Mouse (Mus musculus) stomach, postnatal 0 days (tissue): ENCODE data around the gene Uvrag. TPM values are rescaled to one million over a fixed set of nuclear protein-coding genes. Genes with fewer than 3 reads are reported as not detected.

Experiments used
- ATAC-seq: fragments of 200-750 bp; cut with Nextera tagmentation; 2 replicates; pipeline ENCODE4 v1.8.0; 2017; ENCODE audit not compliant: low FRiP score, low TSS enrichment
- DNase-seq: peaks from one replicate; pipeline ENCODE4 v3.0.0-alpha.2; 2016; ENCODE audit warnings: low spot score
- H3K27ac ChIP-seq: fragments of 300-500 bp; sonication (generic); replicated peaks from 2 replicates; pipeline ENCODE4 v1.5.1; 2014; ENCODE audit warnings: mild to moderate bottlenecking, control low read depth
- H3K27me3 ChIP-seq: fragments of 300-500 bp; sonication (generic); 2 replicates; pipeline ENCODE4 v1.6.1; 2014; ENCODE audit warnings: low read length; ENCODE audit not compliant: control insufficient read depth, insufficient read depth
- H3K36me3 ChIP-seq: fragments of 300-500 bp; sonication (generic); 2 replicates; pipeline ENCODE4 v1.6.1; 2014; ENCODE audit warnings: low read length, mixed read lengths; ENCODE audit not compliant: control insufficient read depth, insufficient read depth
- H3K4me1 ChIP-seq: fragments of 300-500 bp; sonication (generic); replicated peaks from 2 replicates; pipeline ENCODE4 v1.6.1; 2014; ENCODE audit warnings: antibody characterized with exemption; ENCODE audit not compliant: control insufficient read depth, insufficient read depth
- H3K4me2 ChIP-seq: fragments of 300-500 bp; sonication (generic); replicated peaks from 2 replicates; pipeline ENCODE4 v1.6.1; 2014; ENCODE audit warnings: low read depth, mild to moderate bottlenecking, control low read depth, moderate library complexity
- H3K4me3 ChIP-seq: fragments of 300-500 bp; sonication (generic); 2 replicates; pipeline ENCODE4 v1.5.1; 2014; ENCODE audit warnings: low read depth, low read length, control low read depth
- H3K9ac ChIP-seq: fragments of 300-500 bp; sonication (generic); 2 replicates; pipeline ENCODE4 v1.6.1; 2014; ENCODE audit warnings: mild to moderate bottlenecking, low read length, control low read depth, mixed read lengths
- H3K9me3 ChIP-seq: fragments of 300-500 bp; sonication (generic); 2 replicates; pipeline ENCODE4 v1.6.1; 2016; ENCODE audit warnings: low read length; ENCODE audit not compliant: control insufficient read depth
- CTCF ChIP-seq: IDR thresholded peaks from 2 replicates; pipeline ENCODE4 v1.5.1; 2016; ENCODE audit warnings: antibody characterized with exemption, low read depth, mild to moderate bottlenecking, moderate library complexity
- EP300 ChIP-seq: optimal IDR thresholded peaks from 2 replicates; pipeline ENCODE3; 2016; ENCODE audit warnings: antibody characterized with exemption
- WGBS: fragments of 180-500 bp; shearing (Covaris S2); extraction: QIAGEN DNeasy Blood & Tissue Kit; methylation state at CpG from one replicate; pipeline ENCODE4 v1.1.7; 2014; 5-methylcytosine and 5-hydroxymethylcytosine counted together
- polyA plus RNA-seq: library from polyadenylated mRNA; unstranded; fragments of >200 nt; fragmentation: Nextera tagmentation; extraction: Ambion mirVana; gene quantifications from 2 replicates; pipeline ENCODE4 v1.2.1, GENCODE M21; 2015

Gene Uvrag
- polyA plus RNA-seq, 1 experiment from 2014 or later = 9.8 TPM

- Histone ChIP-seq H3K27me3 (no peaks in the 10 kb centered on the region), H3K4me3 (no peak overlapping the region), H3K36me3 (no peaks in the 10 kb centered on the region), H3K9ac (no peak overlapping the region), H3K9me3 (no peaks in the 10 kb centered on the region), H3K27ac (no peak overlapping the region), H3K4me1 (0 out of 2 replicates have a peak, but pooled peaks cover 4% of the 10 kb centered on the region), H3K4me2 (no peak overlapping the region)
- ATAC-seq (no peak), DNase-seq (no peak)
- 84% methylated on average over 4 of the region's 4 CpGs for whole genome bisulfite sequencing
- TF ChIP-seq EP300 (no peak), CTCF (no peak)
Observed at GRCm38 (mm10) chr7:99053626-99054025, 87.3 kb downstream of the Uvrag start.

- H3K4me1 ChIP-seq = 0 out of 2 replicates have a peak, but pooled peaks cover 4% of the 10 kb centered on the region
- no peak overlapping the region for H3K4me2 ChIP-seq
- H3K9me3 ChIP-seq = no peaks in the 10 kb centered on the region
- peak; percentile 61 for DNase-seq
- no peak for ATAC-seq
- 79% methylated on average over 6 of the region's 6 CpGs for WGBS
- no peaks in the 10 kb centered on the region for H3K27me3 ChIP-seq
- no peak overlapping the region for H3K4me3 ChIP-seq
- no peak overlapping the region for H3K27ac ChIP-seq
- no peak overlapping the region for H3K9ac ChIP-seq
- H3K36me3 ChIP-seq = no peaks in the 10 kb centered on the region
- no peak for TF ChIP-seq CTCF
- TF ChIP-seq EP300 = no peak
Observed at GRCm38 (mm10) chr7:99052471-99053241, 88.3 kb downstream of the Uvrag start.

GRCm38 (mm10) chr7:99050882-99051281, 90.1 kb downstream of the Uvrag start:
- H3K4me3 ChIP-seq = no peak overlapping the region
- 0 out of 2 replicates have a peak, but pooled peaks cover 4% of the 10 kb centered on the region for H3K4me1 ChIP-seq
- no peaks in the 10 kb centered on the region for H3K36me3 ChIP-seq
- no peaks in the 10 kb centered on the region for H3K27me3 ChIP-seq
- no peaks in the 10 kb centered on the region for H3K9me3 ChIP-seq
- H3K4me2 ChIP-seq = no peak overlapping the region
- no peak for ATAC-seq
- 54% methylated on average over 1 of the region's 1 CpGs for WGBS
- no peak overlapping the region for H3K27ac ChIP-seq
- no peak overlapping the region for H3K9ac ChIP-seq
- TF ChIP-seq CTCF = no peak
- TF ChIP-seq EP300 = no peak
- DNase-seq = no peak

- Histone ChIP-seq H3K9me3 (no peaks in the 10 kb centered on the region), H3K4me1 (0 out of 2 replicates have a peak, but pooled peaks cover 4% of the 10 kb centered on the region), H3K27me3 (no peaks in the 10 kb centered on the region), H3K4me2 (no peak overlapping the region), H3K9ac (no peak overlapping the region), H3K4me3 (no peak overlapping the region), H3K36me3 (no peaks in the 10 kb centered on the region), H3K27ac (no peak overlapping the region)
- 68% methylated on average over 3 of the region's 3 CpGs for WGBS
- ATAC-seq (peak; percentile 51), DNase-seq (no peak)
- TF ChIP-seq EP300 (no peak), CTCF (no peak)
Observed at GRCm38 (mm10) chr7:99049897-99050296, 91.0 kb downstream of the Uvrag start.

GRCm38 (mm10) chr7:99046545-99047206, 94.3 kb downstream of the Uvrag start:
- Histone ChIP-seq H3K9ac (no peak overlapping the region; the same call in 1 of the 2 replicates), H3K36me3 (no peaks in the 10 kb centered on the region), H3K9me3 (no peaks in the 10 kb centered on the region), H3K27ac (no peak overlapping the region; the same call in 1 of the 2 replicates), H3K4me3 (no peak overlapping the region), H3K27me3 (no peaks in the 10 kb centered on the region), H3K4me1 (0 out of 2 replicates have a peak, but pooled peaks cover 4% of the 10 kb centered on the region), H3K4me2 (0 out of 2 replicates have a peak overlapping the region, but pooled peaks have one; percentile 11)
- TF ChIP-seq CTCF (no peak), EP300 (no peak)
- ATAC-seq (no peak), DNase-seq (no peak)
- WGBS = 47% methylated on average over 11 of the region's 11 CpGs

- DNase-seq = no peak
- Histone ChIP-seq H3K4me2 (no peak overlapping the region), H3K4me3 (no peak overlapping the region), H3K36me3 (no peaks in the 10 kb centered on the region), H3K9me3 (no peaks in the 10 kb centered on the region), H3K4me1 (no peaks in the 10 kb centered on the region), H3K27me3 (no peaks in the 10 kb centered on the region), H3K9ac (no peak overlapping the region), H3K27ac (no peak overlapping the region)
- no peak for TF ChIP-seq EP300
- TF ChIP-seq CTCF = no peak
- WGBS = 46% methylated on average over 6 of the region's 6 CpGs
- ATAC-seq = no peak
Observed at GRCm38 (mm10) chr7:99045525-99045924, 95.4 kb downstream of the Uvrag start.
